Mouse (Mus musculus) forebrain, embryonic 14.5 days (tissue): ENCODE results near the gene Brwd1. TPM values are rescaled to one million over a fixed set of nuclear protein-coding genes. Genes with fewer than 3 reads are reported as not detected.
"Not testable (repeated sequence)": the region's sequence is repeated elsewhere in the genome, so short reads cannot be mapped to it uniquely, and the experiment has no call there.

Source experiments
- ATAC-seq: fragments of 200-750 bp; cut with Nextera tagmentation; 2 replicates; pipeline ENCODE4 v1.8.0; 2017; ENCODE audit warnings: mild to moderate bottlenecking, moderate library complexity
- DNase-seq: peaks from one replicate; pipeline ENCODE4 v3.0.0-alpha.2; 2015; ENCODE audit warnings: low spot score
- H3K27ac ChIP-seq: fragments of 300-500 bp; sonication (generic); 2 replicates; pipeline ENCODE4 v1.5.1; 2014; ENCODE audit warnings: low read depth, mild to moderate bottlenecking, control low read depth, low read length, moderate library complexity
- H3K27me3 ChIP-seq: fragments of 300-500 bp; sonication (generic); replicated peaks from 2 replicates; pipeline ENCODE4 v1.6.1; 2014; ENCODE audit warnings: low read length, control low read depth, mixed read lengths; ENCODE audit not compliant: control insufficient read depth, insufficient read depth
- H3K36me3 ChIP-seq: fragments of 300-500 bp; sonication (generic); 2 replicates; pipeline ENCODE4 v1.6.1; 2014; ENCODE audit warnings: low read length, control low read depth; ENCODE audit not compliant: control insufficient read depth, insufficient read depth
- H3K4me1 ChIP-seq: fragments of 300-500 bp; sonication (generic); 2 replicates; pipeline ENCODE4 v1.6.1; 2014; ENCODE audit warnings: antibody characterized with exemption, low read length, control low read depth; ENCODE audit not compliant: control insufficient read depth, insufficient read depth
- H3K4me2 ChIP-seq: fragments of 300-500 bp; sonication (generic); 2 replicates; pipeline ENCODE4 v1.6.1; 2014; ENCODE audit warnings: mild to moderate bottlenecking, control low read depth, low read length
- H3K4me3 ChIP-seq: fragments of 300-500 bp; sonication (generic); 2 replicates; pipeline ENCODE4 v1.5.1; 2014; ENCODE audit warnings: low read depth, low read length, control low read depth
- H3K9ac ChIP-seq: fragments of 300-500 bp; sonication (generic); 2 replicates; pipeline ENCODE4 v1.6.1; 2014; ENCODE audit warnings: mild to moderate bottlenecking, low read length, control low read depth, moderate library complexity
- H3K9me3 ChIP-seq: fragments of 300-500 bp; sonication (generic); replicated peaks from 2 replicates; pipeline ENCODE4 v1.6.1; 2016; ENCODE audit warnings: low read length, control low read depth, mixed read lengths; ENCODE audit not compliant: control insufficient read depth
- WGBS: fragments of 180-500 bp; shearing (Covaris S2); extraction: QIAGEN DNeasy Blood & Tissue Kit; methylation state at CpG from one replicate; pipeline ENCODE4 v1.1.7; 2014; 5-methylcytosine and 5-hydroxymethylcytosine counted together
- polyA plus RNA-seq: library from polyadenylated mRNA; unstranded; fragments of >200 nt; fragmentation: Nextera tagmentation; extraction: Ambion mirVana; gene quantifications from 2 replicates; pipeline ENCODE4 v1.2.1, GENCODE M21; 2014

The Brwd1 gene
- polyA plus RNA-seq, 1 experiment from 2014 or later, result 272 TPM

DNA sequence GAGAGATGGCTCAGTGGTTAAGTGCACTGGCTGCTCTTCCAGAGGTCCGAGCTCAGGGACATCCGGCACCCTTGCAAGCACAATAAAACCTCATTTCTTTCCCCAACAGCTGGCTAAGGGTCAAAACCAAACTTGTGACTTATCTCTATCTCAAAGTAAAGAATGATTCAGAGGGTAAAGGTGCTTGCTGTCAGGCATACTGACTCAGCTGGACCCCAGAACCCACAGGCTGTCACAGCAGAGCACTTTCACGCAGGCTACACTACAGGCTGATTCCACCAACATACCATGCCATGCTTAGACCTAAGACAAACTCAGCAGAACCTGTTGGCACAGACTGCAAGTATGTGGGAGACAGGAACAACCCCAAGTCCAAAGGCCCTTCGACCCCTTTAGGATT is 41.6 kb downstream of the Brwd1 start:
- Histone ChIP-seq H3K27ac (no peak overlapping the region), H3K36me3 (peaks cover 94% of the 10 kb centered on the region), H3K27me3 (no peaks in the 10 kb centered on the region), H3K4me3 (no peak overlapping the region), H3K9ac (no peak overlapping the region), H3K4me1 (no peaks in the 10 kb centered on the region), H3K9me3 (no peaks in the 10 kb centered on the region), H3K4me2 (no peak overlapping the region)
- 92% methylated on average over 4 of the region's 4 CpGs for whole genome bisulfite sequencing
- ATAC-seq (no peak), DNase-seq (no peak)

- DNase-seq (peak; percentile 55), ATAC-seq (no peak)
- no peaks in the 10 kb centered on the region for H3K9me3 ChIP-seq
- H3K36me3 ChIP-seq, result peaks cover 95% of the 10 kb centered on the region
- no peaks in the 10 kb centered on the region for H3K27me3 ChIP-seq
- no peak overlapping the region for H3K27ac ChIP-seq
- no peak overlapping the region for H3K4me2 ChIP-seq
- H3K9ac ChIP-seq, result no peak overlapping the region
- H3K4me3 ChIP-seq, result no peak overlapping the region
- H3K4me1 ChIP-seq, result no peaks in the 10 kb centered on the region
- WGBS, result 44% methylated on average over 6 of the region's 6 CpGs
Measured at GRCm38 (mm10) chr16:96039538-96039937, 42.8 kb downstream of the Brwd1 start.

GRCm38 (mm10) chr16:96034473-96034872 is 47.9 kb downstream of the Brwd1 start:
- Histone ChIP-seq H3K9me3 (no peaks in the 10 kb centered on the region), H3K36me3 (peaks cover 95% of the 10 kb centered on the region), H3K27ac (no peak overlapping the region), H3K4me2 (no peak overlapping the region), H3K9ac (no peak overlapping the region), H3K4me1 (no peaks in the 10 kb centered on the region), H3K4me3 (no peak overlapping the region), H3K27me3 (no peaks in the 10 kb centered on the region)
- WGBS, result 91% methylated on average over 6 of the region's 6 CpGs
- no peak for ATAC-seq
- no peak for DNase-seq

GRCm38 (mm10) chr16:96032368-96033043 is 49.8 kb downstream of the Brwd1 start:
- H3K9me3 ChIP-seq, result no peaks in the 10 kb centered on the region
- H3K36me3 ChIP-seq, result peaks cover 96% of the 10 kb centered on the region
- H3K27me3 ChIP-seq, result no peaks in the 10 kb centered on the region
- no peak overlapping the region for H3K27ac ChIP-seq
- DNase-seq (no peak), ATAC-seq (no peak)
- H3K4me2 ChIP-seq, result no peak overlapping the region
- WGBS, result 94% methylated on average over 13 of the region's 13 CpGs
- H3K4me1 ChIP-seq, result no peaks in the 10 kb centered on the region
- no peak overlapping the region for H3K4me3 ChIP-seq
- H3K9ac ChIP-seq, result no peak overlapping the region

DNA sequence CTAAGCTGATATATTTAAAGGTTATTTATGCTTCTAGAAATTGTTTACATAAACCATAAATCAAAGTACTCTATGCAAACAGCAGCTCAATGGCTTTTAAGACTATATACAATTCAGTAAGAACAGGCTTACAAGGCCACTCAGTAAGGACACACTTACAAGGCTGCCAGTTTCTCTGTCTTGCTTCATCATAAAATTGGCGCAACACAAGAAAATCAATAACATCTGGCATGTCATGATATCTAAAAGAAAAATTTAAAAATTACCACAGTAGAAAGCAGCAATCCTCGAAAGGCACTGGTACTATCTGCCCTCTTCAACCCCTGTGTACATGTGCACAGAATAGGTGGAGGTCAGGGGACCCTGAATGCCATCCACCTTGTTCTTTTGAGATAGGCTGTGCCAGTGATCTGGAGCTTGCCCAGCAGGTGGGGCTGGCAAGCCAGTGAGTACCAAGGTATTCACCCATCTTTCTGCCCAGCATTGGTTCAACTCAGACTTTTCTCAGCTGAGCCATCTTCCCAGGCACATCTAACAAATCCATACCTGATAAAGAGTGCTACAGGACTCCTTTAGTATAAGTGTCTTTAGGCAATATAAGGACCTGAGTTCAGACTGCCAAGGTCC is 51.7 kb downstream of the Brwd1 start:
- no peak overlapping the region for H3K4me3 ChIP-seq
- H3K4me2 ChIP-seq, result no peak overlapping the region
- no peaks in the 10 kb centered on the region for H3K4me1 ChIP-seq
- DNase-seq (no peak), ATAC-seq (no peak)
- peaks cover 95% of the 10 kb centered on the region for H3K36me3 ChIP-seq
- 99% methylated on average over 2 of the region's 2 CpGs for WGBS
- H3K27me3 ChIP-seq, result no peaks in the 10 kb centered on the region
- no peak overlapping the region for H3K9ac ChIP-seq
- no peaks in the 10 kb centered on the region for H3K9me3 ChIP-seq
- no peak overlapping the region for H3K27ac ChIP-seq

DNA sequence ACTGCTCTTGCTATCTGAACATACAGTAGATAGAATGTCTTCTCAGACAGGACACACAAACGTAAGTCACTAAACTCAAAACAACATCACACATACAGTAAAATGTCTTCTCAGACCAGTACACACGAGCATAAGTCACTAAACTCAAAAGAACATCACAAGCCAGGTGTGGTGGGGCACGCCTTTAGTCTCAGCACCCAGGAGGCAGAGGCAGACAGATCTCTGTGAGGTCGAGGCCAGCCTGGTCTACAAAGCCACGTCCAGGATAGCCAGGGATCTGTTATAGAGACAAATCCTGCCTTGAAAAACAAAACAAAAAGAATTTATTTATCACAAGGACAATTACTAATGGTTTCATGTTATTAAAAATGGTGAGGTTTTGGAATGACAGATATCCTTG is 56.1 kb downstream of the Brwd1 start:
- 90% methylated on average over 5 of the region's 5 CpGs for WGBS
- H3K36me3 ChIP-seq, result peaks cover 88% of the 10 kb centered on the region

DNA sequence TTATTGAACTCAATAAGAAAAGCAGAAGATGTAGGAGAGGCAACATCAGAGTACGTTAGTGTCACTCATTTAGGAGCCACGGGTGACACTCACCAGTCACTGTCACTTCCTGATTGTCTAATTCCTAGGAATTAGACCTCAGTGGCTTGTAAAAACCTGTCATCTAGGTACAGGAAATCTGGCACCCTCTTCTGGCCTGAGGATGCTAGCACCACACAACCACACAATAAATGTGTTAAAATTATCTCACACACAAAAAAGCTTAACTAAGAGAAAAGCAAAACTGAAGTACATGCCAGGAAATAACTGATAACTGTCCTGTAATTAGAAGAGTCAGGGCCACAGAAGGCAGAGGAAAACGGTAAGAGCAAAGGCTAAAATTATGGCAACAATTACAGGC is 57.1 kb downstream of the Brwd1 start:
- Histone ChIP-seq H3K9me3 (no peaks in the 10 kb centered on the region), H3K4me3 (no peak overlapping the region), H3K27me3 (no peaks in the 10 kb centered on the region), H3K27ac (no peak overlapping the region), H3K4me1 (no peaks in the 10 kb centered on the region), H3K4me2 (no peak overlapping the region), H3K36me3 (peaks cover 88% of the 10 kb centered on the region), H3K9ac (no peak overlapping the region)
- 86% methylated on average over 3 of the region's 3 CpGs for WGBS
- no peak for ATAC-seq
- no peak for DNase-seq

More for the DNA sequence above, 56.1 kb downstream of the Brwd1 start:
- no peak overlapping the region for H3K27ac ChIP-seq
- H3K4me2 ChIP-seq, result no peak overlapping the region
- ATAC-seq, result no peak
- no peaks in the 10 kb centered on the region for H3K4me1 ChIP-seq
- H3K4me3 ChIP-seq, result no peak overlapping the region
- no peaks in the 10 kb centered on the region for H3K9me3 ChIP-seq
- no peaks in the 10 kb centered on the region for H3K27me3 ChIP-seq
- no peak for DNase-seq
- H3K9ac ChIP-seq, result no peak overlapping the region

DNA sequence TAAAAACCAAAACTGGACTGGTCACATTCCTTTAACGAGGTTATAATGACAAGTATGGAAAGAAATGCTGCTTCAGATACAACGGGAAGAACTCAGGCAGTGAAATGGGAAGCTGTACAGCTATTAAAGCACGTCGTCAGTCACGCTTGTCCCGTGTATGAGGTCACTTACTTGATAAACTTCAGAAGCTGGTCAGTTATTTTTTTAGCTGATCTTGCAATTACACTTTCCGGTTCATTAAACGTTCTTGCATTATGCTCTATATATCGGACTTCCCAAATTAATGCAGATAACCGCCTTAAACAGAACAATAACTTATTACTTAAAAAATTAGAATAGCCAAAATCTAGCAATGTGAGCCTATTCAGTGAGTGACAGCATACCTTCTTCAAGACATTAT is 61.3 kb downstream of the Brwd1 start:
- H3K36me3 ChIP-seq, result peaks cover 91% of the 10 kb centered on the region
- ATAC-seq, result no peak

DNA sequence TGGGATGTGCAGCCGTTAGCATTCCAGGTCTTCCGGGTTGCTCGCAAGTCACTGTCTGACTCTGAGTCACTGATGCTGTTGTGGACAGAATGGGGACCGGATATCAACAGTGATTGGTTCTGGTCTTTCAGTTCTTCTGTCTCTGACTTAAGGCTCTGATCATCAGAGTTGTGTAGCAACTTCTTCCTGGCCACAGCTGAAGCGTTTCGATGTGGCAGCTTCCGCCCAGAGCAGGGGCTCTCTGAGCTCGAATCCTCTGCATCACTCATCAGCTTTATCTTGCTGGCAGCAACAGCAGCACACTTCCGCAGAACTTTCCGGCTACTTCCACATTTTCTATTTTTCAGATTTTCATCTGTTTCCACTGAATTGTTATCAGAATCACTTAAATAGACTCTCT is 73.2 kb downstream of the Brwd1 start:
- H3K4me1 ChIP-seq, H3K9me3 ChIP-seq: not testable (repeated sequence)
- no CpG with 5 or more reads among the region's 10 CpGs for WGBS

More for the DNA sequence above, 61.3 kb downstream of the Brwd1 start:
- no peak overlapping the region for H3K4me3 ChIP-seq
- H3K4me2 ChIP-seq, result no peak overlapping the region
- H3K27me3 ChIP-seq, result no peaks in the 10 kb centered on the region
- DNase-seq, result no peak
- H3K4me1 ChIP-seq, result no peaks in the 10 kb centered on the region
- WGBS, result 91% methylated on average over 10 of the region's 10 CpGs
- no peaks in the 10 kb centered on the region for H3K9me3 ChIP-seq
- H3K9ac ChIP-seq, result no peak overlapping the region
- H3K27ac ChIP-seq, result no peak overlapping the region

More for the DNA sequence above, 73.2 kb downstream of the Brwd1 start:
- ATAC-seq, H3K27ac ChIP-seq, H3K4me3 ChIP-seq, DNase-seq, H3K9ac ChIP-seq, H3K4me2 ChIP-seq, H3K27me3 ChIP-seq: not testable (repeated sequence)
- H3K36me3 ChIP-seq, result peaks cover 25% of the 10 kb centered on the region
